Mouse (Mus musculus) liver, embryonic 14.5 days (tissue): ENCODE measurements around the gene Alb.

ENCODE experiments used
- CTCF ChIP-seq: IDR thresholded peaks from 2 replicates; pipeline ENCODE4 v1.5.1; 2016; ENCODE audit warnings: antibody characterized with exemption, low read depth, control low read depth
- EP300 ChIP-seq: IDR thresholded peaks from 2 replicates; pipeline ENCODE4 v1.6.1; 2016; ENCODE audit warnings: antibody characterized with exemption, low read depth

- TF ChIP-seq CTCF = no peak
- TF ChIP-seq EP300 = no peak
Observed at GRCm38 (mm10) chr5:90452711-90453110, 8.0 kb upstream of the Alb start.
